In the genomic region with DNA sequence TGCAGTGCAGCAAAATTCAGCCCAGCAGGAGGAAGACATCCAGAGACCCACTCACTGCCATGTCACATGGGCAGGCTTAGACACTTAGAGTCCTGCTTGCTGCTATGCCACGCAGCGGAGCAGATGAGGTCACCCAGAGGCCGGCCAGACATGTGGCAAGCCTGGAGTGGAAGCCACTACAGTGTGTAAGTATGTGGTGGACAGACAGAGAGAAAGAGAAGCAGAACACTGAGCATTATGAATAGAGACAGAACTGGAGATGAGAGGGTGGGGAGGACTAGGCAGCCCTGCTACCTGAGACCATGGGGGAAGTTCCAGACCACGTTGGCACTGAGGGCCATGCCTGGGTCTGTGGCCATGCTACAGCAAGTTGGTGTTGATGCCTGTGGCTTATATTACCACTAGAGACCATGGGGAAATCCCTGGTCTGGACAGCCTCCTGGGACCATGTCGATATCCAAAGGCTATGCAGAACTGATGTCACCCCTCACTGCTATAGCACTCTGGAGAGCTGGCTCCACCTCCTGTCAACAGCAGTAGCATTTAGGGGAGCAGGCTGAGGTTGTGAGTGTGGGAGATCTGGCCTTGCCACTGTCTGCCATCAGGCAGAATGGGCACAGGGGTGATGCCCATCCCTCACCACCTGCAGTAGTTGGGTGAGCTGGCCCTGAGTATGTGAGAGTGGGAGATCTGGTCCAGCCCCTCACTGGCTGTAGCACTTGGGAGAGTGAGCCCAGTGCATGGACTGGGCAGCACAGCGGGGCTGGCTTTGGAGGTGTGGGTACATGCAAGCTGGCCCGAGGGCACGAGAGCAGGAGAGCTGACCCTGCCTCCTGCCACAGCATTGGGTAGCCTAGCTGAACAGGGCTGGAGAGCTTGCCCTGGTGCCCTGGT, we compare ENCODE assay signal across 11 mouse cellular contexts. TPM values are rescaled to one million over a fixed set of nuclear protein-coding genes. Genes with fewer than 3 reads are reported as not detected.
DNase-seq lines count a peak whose midpoint lies in the region; ATAC-seq and TF ChIP-seq lines count a peak whose summit lies in the region.
"Had no signal": no experiment of that assay in that cellular context is flagged by ENCODE, and none has a peak within 500 bp of the region (broad histone marks: within the 10 kb centered on the region; RNA-seq: fewer than 3 reads in every experiment).

No protein-coding gene starts in this region.

- H3K4me3 ChIP-seq in kidney, embryonic 14.5 days (ENCODE audit: low read length) = no peak overlapping the region
- no peak overlapping the region for H3K4me3 ChIP-seq in bone marrow macrophage, adult 2 months (ENCODE audit: insufficient read depth, low read length)
- no peak overlapping the region for H3K4me3 ChIP-seq in heart, embryonic 13.5 days

- no peaks in the 10 kb centered on the region for H3K9me3 ChIP-seq in kidney, embryonic 14.5 days (ENCODE audit: control insufficient read depth, low read length)
- no peaks in the 10 kb centered on the region for H3K9me3 ChIP-seq in heart, embryonic 13.5 days

- no peak for TF ChIP-seq POLR2A in bone marrow macrophage, adult 2 months (IDR thresholded peaks at IDR 0.05; ENCODE audit: borderline replicate concordance, low read depth, low read length)

- no peak overlapping the region for H3K9ac ChIP-seq in kidney, embryonic 14.5 days (ENCODE audit: low read depth, low read length)
- peak overlapping the region; percentile 45 for H3K9ac ChIP-seq in heart, embryonic 13.5 days
- H3K9ac ChIP-seq: liver, embryonic 14.5 days had no signal

- peak; percentile 24; the same call in 1 of the 2 replicates for ATAC-seq in kidney, embryonic 14.5 days (ENCODE audit: low FRiP score, low TSS enrichment)
- ATAC-seq in heart, embryonic 13.5 days (ENCODE audit: extremely low read depth, insufficient number of reproducible peaks, low FRiP score, low TSS enrichment) = peak; percentile 53
- no peak for ATAC-seq in frontal cortex, adult (ENCODE audit: low TSS enrichment)

- 91% methylated on average over 8 of the region's 8 CpGs for WGBS in kidney, embryonic 14.5 days
- 39% methylated on average over 8 of the region's 8 CpGs for WGBS in heart, embryonic 13.5 days

- H3K27me3 ChIP-seq in kidney, embryonic 14.5 days (ENCODE audit: control insufficient read depth, insufficient read depth, low read length) = no peaks in the 10 kb centered on the region
- H3K27me3 ChIP-seq in heart, embryonic 13.5 days (replicated peaks) = no peaks in the 10 kb centered on the region

- TF ChIP-seq CTCF in bone marrow macrophage, adult 2 months (IDR thresholded peaks at IDR 0.05; ENCODE audit: low read depth, low read length) = no peak

- H3K4me1 ChIP-seq in kidney, embryonic 14.5 days (ENCODE audit: control insufficient read depth, insufficient read depth, low read length) = no peaks in the 10 kb centered on the region
- H3K4me1 ChIP-seq in bone marrow macrophage, adult 2 months (ENCODE audit: control insufficient read depth, insufficient read depth, low read length) = peaks cover 49% of the 10 kb centered on the region
- H3K4me1 ChIP-seq in heart, embryonic 13.5 days = peaks cover 72% of the 10 kb centered on the region

- DNase-seq in kidney, postnatal 25 days = no peak
- DNase-seq in lung, postnatal 4 days = peak; percentile 30 to 60
- DNase-seq in cerebellum, postnatal 14 days = no peak
- DNase-seq in left cerebral cortex, adult 9 months (ENCODE audit: low spot score in 2 of 2) = no peak
- DNase-seq: adrenal gland, postnatal 25 days; kidney, postnatal 10 days had no signal

- H3K36me3 ChIP-seq in kidney, embryonic 14.5 days (ENCODE audit: control insufficient read depth, insufficient read depth, low read length) = no peaks in the 10 kb centered on the region
- H3K36me3 ChIP-seq in heart, embryonic 13.5 days = peaks cover 95% of the 10 kb centered on the region

- H3K27ac ChIP-seq in kidney, embryonic 14.5 days (ENCODE audit: low read depth, low read length) = no peak overlapping the region
- peak overlapping the region; percentile 96 for H3K27ac ChIP-seq in bone marrow macrophage, adult 2 months (ENCODE audit: insufficient read depth, low read depth, low read length)
- peak overlapping the region; percentile 91 for H3K27ac ChIP-seq in heart, embryonic 13.5 days (replicated peaks)
- H3K27ac ChIP-seq: liver, embryonic 14.5 days had no signal

- H3K4me2 ChIP-seq in kidney, embryonic 14.5 days (replicated peaks; ENCODE audit: low read depth, low read length) = no peak overlapping the region
- no peak overlapping the region; the same call in 1 of the 2 replicates for H3K4me2 ChIP-seq in heart, embryonic 13.5 days

RNA-seq across cellular contexts. Expression of a gene that starts 24.4 kb away (rescaled TPM):
- polyA plus RNA-seq in kidney, embryonic 14.5 days (2014; fragmentation: Nextera tagmentation; extraction: Ambion mirVana) = 37.9 and 44.5 TPM in 2 replicates
- 171 and 172 TPM in 2 replicates for polyA plus RNA-seq in bone marrow macrophage, adult 2 months (2012; ENCODE audit: insufficient read depth, insufficient read length, missing spikeins)
- polyA plus RNA-seq in heart, embryonic 13.5 days (2015; fragmentation: Nextera tagmentation; extraction: Ambion mirVana) = 686 and 787 TPM in 2 replicates

Comparison
In these comparisons a context has a peak if more than half of its experiments do, and no peak if none do; other contexts are left out.
1. DNase-seq: peak in lung, postnatal 4 days (2 of 2); none in kidney, postnatal 25 days (0 of 2), cerebellum, postnatal 14 days (0 of 2) and left cerebral cortex, adult 9 months (0 of 2).